Mouse (Mus musculus) layer of hippocampus, adult 2 months (tissue): ENCODE data around the gene Zranb1. TPM values are rescaled to one million over a fixed set of nuclear protein-coding genes. Genes with fewer than 3 reads are reported as not detected.

Source experiments
- DNase-seq, 2 experiments: peaks; one replicate each; pipeline ENCODE4 v3.0.0; 2022; ENCODE audit warnings: low spot score in 2 of 2
- H3K27ac ChIP-seq: fragments of 200-600 bp; 2 replicates; pipeline ENCODE4 v1.8.1; 2022
- H3K4me3 ChIP-seq: fragments of 200-600 bp; 2 replicates; pipeline ENCODE4 v1.8.1; 2022; ENCODE audit warnings: mild to moderate bottlenecking
- CTCF ChIP-seq: fragments of 200-600 bp; conservative IDR thresholded peaks from 2 replicates; pipeline ENCODE4 v1.8.1; 2022; ENCODE audit warnings: antibody characterized with exemption, mild to moderate bottlenecking, moderate library complexity
- total RNA-seq, 2 experiments: library from RNA; stranded (reverse); gene quantifications; 2 replicates each; pipeline ENCODE4 v1.2.3; 2021

Zranb1 gene
- total RNA-seq, 2 experiments from 2014 or later, result 45.9 to 46.3 TPM

- Histone ChIP-seq H3K4me3 (no peak overlapping the region), H3K27ac (peak overlapping the region; percentile 57; the same call in 1 of the 2 replicates)
- no peak for TF ChIP-seq CTCF
- DNase-seq, result peak; percentile 26 to 33
Observed at GRCm38 (mm10) chr7:132894841-132895555, 35.9 kb upstream of the Zranb1 start.

- peak overlapping the region; percentile 57 for H3K27ac ChIP-seq
Observed at GRCm38 (mm10) chr7:132896206-132896815, 34.6 kb upstream of the Zranb1 start.

GRCm38 (mm10) chr7:132897258-132897657, 33.7 kb upstream of the Zranb1 start:
- DNase-seq, result no peak

More at GRCm38 (mm10) chr7:132896206-132896815, 34.6 kb upstream of the Zranb1 start:
- no peak for DNase-seq
- no peak overlapping the region for H3K4me3 ChIP-seq
- no peak for TF ChIP-seq CTCF

GRCm38 (mm10) chr7:132898234-132898633, 32.7 kb upstream of the Zranb1 start:
- Histone ChIP-seq H3K4me3 (no peak overlapping the region), H3K27ac (no peak overlapping the region)
- no peak for DNase-seq
- TF ChIP-seq CTCF, result peak; percentile 77

More at GRCm38 (mm10) chr7:132897258-132897657, 33.7 kb upstream of the Zranb1 start:
- H3K4me3 ChIP-seq, result no peak overlapping the region
- peak; percentile 56 for TF ChIP-seq CTCF
- H3K27ac ChIP-seq, result no peak overlapping the region

- TF ChIP-seq CTCF, result no peak
- H3K4me3 ChIP-seq, result no peak overlapping the region
- no peak for DNase-seq
- no peak overlapping the region for H3K27ac ChIP-seq
Observed at GRCm38 (mm10) chr7:132900826-132901531, 30.0 kb upstream of the Zranb1 start.

GRCm38 (mm10) chr7:132903796-132904195, 27.1 kb upstream of the Zranb1 start:
- peak; percentile 29; the same call in 1 of the 2 replicates for TF ChIP-seq CTCF
- Histone ChIP-seq H3K27ac (no peak overlapping the region), H3K4me3 (no peak overlapping the region)
- no peak for DNase-seq

GRCm38 (mm10) chr7:132921971-132922370, 9.0 kb upstream of the Zranb1 start:
- no peak for DNase-seq
- Histone ChIP-seq H3K27ac (no peak overlapping the region), H3K4me3 (no peak overlapping the region)
- TF ChIP-seq CTCF, result no peak

GRCm38 (mm10) chr7:132925227-132925626, 5.7 kb upstream of the Zranb1 start:
- no peak for TF ChIP-seq CTCF
- H3K4me3 ChIP-seq, result no peak overlapping the region
- H3K27ac ChIP-seq, result no peak overlapping the region
- DNase-seq, result no peak

- TF ChIP-seq CTCF, result no peak
- Histone ChIP-seq H3K27ac (no peak overlapping the region), H3K4me3 (no peak overlapping the region)
- DNase-seq, result no peak
Observed at GRCm38 (mm10) chr7:132927201-132927600, 3.7 kb upstream of the Zranb1 start.

- no peak for DNase-seq
Observed at GRCm38 (mm10) chr7:132930055-132930454, 887 bp upstream of the Zranb1 start.

GRCm38 (mm10) chr7:132931560-132932351, 814 bp downstream of the Zranb1 start:
- TF ChIP-seq CTCF, result no peak; the same call in 1 of the 2 replicates
- H3K4me3 ChIP-seq, result peak overlapping the region; percentile 88
- peak overlapping the region; percentile 98 for H3K27ac ChIP-seq
- peak in 1 of 2 experiments; percentile 17 for DNase-seq

More at GRCm38 (mm10) chr7:132930055-132930454, 887 bp upstream of the Zranb1 start:
- Histone ChIP-seq H3K4me3 (peak overlapping the region; percentile 88), H3K27ac (no peak overlapping the region)
- peak; percentile 56 for TF ChIP-seq CTCF

GRCm38 (mm10) chr7:132933331-132933730, 2.4 kb downstream of the Zranb1 start:
- no peak overlapping the region for H3K4me3 ChIP-seq
- no peak overlapping the region for H3K27ac ChIP-seq
- no peak for TF ChIP-seq CTCF
- no peak for DNase-seq
